Mouse (Mus musculus): ENCODE data around the gene Proser3.
A peak's percentile ranks its signal among the peaks of the same experiment; 100 is the strongest.

Proser3 gene

DNA sequence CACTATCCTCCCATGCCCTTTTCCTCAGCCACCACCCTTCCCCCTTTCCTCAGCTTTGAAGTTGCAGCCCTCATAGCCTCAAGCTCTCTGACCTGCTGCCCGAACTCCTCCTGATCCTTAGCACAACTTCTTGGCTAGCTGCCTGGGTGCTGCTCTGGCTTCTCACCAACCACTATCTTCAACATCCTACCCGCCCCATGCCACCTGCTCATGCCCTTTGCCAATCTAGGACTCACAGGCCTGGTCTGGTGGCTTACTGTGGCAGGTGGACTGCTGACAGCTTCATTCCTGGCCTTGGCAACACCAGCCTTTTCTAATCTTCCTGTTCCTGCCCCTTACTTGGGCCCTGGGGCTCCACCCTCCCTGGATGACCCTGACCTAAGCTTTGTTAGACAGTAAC lies 20.9 kb upstream of the Proser3 start:
- no peak for DNase-seq

DNA sequence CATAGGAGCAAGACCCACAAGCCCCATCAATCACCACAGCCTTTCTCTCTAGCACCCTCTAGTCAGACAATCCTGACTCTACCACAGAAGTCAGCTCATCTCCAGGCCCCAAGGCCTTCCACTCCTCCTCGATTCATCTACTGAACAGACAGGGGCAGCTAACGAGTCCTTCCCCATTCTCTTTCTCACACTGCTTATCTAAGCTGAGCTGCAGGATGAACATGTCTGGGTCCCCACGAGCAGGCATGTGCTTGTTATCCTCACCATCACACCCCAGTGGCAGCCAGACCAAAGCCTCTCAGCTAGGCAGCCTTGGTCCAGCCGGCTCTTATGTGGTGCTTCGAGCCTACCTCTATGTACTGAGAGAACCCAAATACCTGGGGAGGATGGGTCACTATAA lies 20.3 kb upstream of the Proser3 start:
- DNase-seq = no peak

DNA sequence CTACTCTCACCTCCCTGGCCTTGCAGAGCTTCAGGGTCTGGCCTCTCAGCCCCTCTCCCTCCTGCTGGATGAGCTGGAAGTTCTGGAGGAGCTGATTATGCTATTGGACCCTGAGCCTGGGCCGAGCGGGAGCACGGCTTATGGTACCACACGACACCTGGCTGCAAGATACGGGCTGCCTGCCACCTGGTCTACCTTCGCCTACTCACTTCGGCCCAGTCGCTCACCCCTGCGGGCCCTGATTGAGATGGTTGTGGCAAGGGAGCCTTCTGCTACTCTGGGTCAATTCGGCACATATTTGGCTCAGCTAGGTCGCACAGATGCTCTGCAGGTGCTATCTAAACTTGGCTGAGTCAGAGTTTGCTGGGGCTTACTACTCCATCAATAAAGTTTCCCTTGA lies 15.5 kb upstream of the Proser3 start:
- DNase-seq = no peak

DNA sequence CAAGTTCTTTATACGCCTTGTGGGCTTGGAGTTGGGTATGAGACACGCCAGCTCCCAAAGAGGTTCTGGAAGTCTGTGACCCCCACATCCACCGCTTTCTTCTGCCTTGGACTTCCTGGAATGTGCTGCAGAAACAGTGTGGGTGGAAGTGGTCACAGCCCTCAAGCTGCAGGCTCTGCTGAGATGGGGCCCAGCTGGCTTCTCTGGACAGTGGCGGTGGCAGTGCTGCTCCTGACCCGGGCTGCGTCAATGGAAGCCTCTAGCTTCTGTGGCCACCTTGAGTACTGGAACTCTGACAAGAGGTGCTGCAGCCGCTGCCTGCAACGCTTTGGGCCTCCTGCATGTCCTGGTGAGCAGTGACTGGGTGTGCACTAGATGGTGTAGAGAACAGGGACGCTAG lies 13.9 kb upstream of the Proser3 start:
- DNase-seq = no peak

DNA sequence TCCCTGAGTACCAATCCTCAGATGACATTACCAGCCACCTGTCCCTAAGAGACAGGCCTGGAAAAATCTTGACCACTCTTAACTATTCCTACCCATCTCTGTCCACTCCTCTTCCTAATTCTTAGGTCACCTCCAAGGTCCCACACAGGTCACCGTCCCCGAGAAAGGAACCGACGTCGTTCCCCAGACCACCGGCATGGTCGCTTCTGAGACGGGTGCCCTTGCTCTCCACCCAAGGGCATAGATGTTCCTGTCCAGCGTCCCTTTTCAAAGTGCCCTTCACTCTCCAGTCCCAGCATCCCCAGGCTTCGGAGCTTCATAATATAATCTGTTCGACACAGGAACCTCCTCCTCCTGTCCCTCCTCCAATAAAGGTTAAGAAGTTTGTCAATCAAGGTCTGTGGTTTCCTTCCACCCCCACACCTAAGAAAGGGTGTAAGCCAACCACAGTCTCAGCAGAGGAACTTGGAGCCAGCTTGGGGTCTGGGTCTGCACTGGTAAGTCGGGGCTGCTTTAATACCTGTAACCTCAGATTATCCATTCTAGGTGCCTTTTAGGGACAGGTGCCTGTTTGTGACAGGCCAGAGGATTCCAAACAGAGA lies 13.0 kb upstream of the Proser3 start, which contains the start of gene Igflr1:
TSS of gene Igflr1 (plus strand) at position 458 of the 602 bp plus-strand sequence.
- DNase-seq = no peak

DNA sequence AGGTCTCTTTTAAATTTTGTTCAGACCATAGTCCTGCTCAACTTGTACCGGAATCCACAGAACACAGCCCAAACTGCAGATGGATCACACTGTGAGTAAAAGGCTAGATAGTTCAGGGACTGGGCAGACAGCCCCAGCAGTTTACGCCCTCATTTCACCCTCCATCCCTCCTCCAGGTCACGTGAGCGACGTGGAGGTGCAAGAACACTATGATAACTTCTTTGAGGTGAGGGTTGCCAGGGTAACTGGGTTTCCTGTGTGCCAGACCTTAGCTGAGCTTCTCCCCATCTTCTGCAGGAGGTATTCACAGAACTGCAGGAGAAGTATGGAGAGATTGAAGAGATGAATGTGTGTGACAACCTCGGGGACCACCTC lies 11.8 kb upstream of the Proser3 start:
- no peak for DNase-seq

DNA sequence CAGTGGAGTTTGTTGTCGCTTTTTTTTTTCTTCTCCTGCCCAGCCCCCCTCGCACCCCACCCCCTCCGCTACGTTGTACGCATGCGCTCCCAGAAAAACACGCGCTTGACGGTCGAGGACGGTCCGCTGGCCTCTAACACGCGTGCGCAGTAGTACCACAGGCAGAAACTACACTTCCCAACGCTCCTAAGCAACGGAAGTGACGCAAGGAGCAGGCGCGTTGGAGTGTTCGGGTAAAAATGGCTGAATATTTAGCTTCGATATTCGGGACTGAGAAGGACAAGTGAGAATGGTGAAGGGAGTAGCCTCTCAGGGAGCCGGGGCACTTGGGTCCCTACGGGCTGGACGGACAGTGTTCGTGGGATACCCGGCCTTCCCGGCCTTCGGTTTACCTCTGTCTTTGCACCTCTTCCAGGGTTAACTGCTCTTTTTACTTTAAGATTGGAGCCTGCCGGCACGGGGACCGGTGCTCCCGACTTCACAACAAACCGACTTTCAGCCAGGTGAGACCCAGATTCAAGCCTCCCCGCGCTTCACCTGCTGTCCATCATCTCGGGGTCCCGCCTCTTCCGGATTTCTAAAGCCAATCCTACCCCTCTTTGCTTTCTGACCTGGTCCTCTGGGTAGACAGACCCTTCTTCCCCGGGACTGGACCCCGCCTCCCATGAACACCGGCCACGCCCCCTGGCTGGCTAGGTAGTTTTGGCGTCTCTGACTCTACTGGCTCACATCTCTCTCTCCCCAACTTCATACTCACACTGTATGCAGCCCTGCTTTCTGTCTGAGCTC lies 11.2 kb upstream of the Proser3 start, which contains the start of the genes U2af1l4, Gm49396 and Psenen:
TSS of gene U2af1l4 (plus strand) at position 185 of the 789 bp plus-strand sequence.
TSS of gene Gm49396 (plus strand) at position 228 of the 789 bp plus-strand sequence.
TSS of gene Psenen (minus strand) at position 511 of the 789 bp plus-strand sequence.
- DNase-seq = peak; percentile 98

DNA sequence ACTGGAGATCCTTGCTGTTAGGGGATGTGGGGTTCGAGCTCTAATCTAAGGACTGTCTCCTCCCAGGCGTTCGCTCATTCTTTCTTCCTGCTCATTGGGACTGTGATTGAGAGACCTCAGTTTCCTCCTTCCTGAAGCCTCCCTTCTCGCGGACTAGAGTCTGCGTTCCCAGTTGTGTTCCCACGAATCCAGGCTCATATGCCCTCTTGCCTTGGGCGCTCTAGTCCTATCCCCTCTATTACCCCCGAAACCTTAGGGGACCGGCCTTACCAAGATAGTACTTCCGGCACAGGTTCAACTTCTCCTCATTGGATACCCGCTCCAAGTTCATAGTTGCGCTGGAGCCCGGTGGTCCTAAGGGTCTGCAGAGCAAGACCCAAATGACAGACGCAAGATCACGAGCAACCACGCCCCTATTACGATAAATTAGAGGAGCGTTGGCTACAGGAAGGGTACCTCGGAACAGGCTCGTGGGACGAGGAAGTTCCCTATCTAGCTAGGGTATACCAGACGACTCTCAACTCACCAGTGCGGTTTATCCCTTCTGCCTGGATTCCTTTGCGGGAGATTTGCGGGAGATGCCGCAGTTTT lies 10.5 kb upstream of the Proser3 start:
- no peak for DNase-seq

DNA sequence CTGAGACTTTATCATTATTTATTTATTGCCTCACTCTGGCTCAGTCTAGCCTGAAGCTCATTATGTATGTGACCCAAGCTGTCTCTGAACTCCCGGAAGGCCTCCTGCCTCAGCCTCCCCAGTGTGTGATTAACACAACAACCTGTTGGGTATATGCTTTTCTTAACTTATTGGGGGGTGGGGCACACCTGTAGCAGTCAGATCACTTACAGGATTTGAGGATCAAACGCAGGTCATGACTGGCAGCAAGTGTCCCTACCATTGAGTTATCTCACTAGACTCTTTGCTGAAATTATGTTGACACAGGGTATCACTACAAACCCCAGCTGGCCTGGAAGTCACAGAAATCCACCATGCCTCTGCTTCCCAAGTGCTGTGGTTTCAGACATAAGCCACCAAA lies 8.2 kb upstream of the Proser3 start:
- no peak for DNase-seq

DNA sequence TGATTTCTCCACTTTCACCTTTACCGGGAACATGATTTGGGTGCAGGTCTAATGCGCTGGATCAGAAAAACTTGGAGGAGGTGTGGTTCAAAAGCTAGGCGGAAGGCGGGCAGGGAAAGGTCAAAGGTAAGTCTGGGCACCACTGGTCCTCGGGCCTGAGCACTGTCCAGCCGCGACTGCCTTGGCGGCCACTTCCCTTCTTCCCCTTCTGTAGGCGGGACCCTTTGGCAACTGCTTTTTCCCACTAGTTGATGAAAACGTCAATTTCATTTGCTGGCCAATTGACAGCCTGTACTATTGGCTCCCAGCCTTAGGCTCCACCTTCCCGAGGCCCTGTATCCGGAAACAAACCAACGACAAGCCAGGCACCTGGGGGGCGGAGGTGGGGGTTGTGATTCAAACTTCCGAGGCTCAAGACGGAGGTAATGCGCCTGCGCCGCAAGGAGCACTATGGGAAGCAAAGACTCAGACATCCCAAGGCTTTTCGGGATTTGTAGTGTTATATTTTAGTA lies 7.4 kb upstream of the Proser3 start, which contains the start of gene Lin37:
TSS of gene Lin37 (minus strand) at position 396 of the 512 bp plus-strand sequence.
- DNase-seq = peak; percentile 97

DNA sequence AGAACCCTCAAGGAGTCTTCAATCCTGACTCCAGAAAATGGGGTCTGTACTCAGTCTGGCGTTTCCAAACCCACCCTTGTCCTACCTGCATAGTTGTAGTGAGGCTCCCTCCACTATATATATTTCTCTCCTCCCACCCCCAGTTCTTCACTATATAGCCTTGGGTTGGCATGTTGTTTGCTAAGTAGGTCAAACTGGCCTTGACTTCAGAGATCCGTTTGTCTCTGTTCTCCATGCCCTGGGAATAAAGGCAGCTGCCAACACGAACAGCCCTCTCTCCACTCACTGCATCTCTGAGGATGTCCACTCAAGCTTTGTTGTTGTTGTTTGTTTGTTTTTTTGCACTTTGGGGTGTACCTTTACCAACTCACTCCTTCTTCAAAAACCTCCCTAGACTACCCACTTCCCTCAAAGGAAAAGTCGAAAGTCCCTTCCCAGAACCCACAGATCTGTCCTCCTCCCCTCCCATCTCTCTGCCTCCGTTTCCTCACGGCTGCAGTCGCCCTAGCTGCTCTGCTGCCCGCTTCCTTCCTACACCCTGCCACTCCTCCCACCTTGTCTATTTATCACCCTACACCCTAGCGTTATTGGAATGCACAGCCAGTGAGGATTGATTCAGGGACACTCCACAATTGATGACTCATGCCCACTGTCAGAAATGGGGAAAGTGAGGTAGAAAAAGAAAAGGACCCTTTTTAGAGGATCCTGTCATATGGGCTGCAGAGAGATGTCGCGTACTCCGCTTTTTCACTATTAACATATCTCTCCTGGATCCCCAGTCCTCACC lies 6.8 kb upstream of the Proser3 start:
- DNase-seq = no peak

DNA sequence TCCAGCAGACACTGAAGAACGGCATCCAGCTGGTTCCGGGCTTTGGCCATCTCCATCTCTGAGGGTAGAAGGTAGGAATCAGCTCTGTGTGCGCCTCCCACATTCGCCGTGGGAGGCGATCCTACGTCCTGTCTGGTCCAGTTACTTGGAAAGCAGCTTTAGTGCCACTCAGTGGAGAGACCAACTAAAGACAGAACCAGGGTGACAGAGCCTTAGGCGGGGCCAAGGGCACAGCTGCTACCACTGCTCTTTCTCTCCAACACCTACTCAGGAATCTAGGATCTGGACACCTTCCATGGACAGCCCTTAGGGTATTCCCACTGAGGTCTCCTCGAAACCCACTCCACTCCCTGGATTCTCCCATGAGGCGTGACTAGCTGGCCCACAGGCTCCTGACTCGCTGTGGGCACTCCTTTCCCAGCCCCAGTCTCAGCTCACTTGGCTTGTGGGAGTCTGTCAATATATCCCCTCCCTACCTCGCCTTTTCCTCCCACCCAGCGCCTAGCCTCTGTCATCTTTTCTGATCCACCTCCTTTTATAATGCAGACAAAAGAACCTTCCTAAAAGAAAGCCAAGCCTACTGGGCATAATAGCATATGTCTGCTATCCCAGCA lies 5.9 kb upstream of the Proser3 start:
- DNase-seq = no peak

DNA sequence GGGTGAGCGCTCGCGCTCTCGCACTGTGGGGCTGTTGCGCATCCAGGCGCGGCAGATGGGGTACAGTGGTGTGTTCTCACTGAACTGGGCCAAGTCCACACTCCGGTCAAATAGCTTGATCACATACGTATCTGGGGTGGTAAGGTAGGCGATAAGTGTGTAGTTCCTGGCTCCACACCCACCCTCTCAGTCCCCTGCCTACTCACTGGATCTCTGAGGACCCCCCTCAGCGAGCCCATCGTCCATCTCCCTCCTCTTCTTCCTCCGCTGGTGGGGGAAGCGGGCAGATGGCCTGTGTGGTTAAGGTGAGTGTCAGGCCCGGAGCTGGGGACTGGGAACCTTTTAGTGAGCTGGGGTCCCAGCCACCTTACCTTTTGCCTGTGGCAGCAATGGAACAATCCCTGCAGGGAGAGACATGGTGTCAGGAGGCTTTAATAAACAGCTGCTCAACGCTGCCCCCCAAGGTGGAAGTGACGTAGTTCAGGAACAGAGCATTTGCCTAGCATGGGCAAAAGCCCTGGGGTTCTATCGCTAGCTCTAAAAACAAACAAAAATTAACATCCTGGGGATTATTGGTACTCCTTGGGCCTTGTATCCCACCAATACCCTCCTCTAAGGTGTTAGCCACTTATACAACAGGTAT lies 4.9 kb upstream of the Proser3 start:
- DNase-seq = peak; percentile 35

DNA sequence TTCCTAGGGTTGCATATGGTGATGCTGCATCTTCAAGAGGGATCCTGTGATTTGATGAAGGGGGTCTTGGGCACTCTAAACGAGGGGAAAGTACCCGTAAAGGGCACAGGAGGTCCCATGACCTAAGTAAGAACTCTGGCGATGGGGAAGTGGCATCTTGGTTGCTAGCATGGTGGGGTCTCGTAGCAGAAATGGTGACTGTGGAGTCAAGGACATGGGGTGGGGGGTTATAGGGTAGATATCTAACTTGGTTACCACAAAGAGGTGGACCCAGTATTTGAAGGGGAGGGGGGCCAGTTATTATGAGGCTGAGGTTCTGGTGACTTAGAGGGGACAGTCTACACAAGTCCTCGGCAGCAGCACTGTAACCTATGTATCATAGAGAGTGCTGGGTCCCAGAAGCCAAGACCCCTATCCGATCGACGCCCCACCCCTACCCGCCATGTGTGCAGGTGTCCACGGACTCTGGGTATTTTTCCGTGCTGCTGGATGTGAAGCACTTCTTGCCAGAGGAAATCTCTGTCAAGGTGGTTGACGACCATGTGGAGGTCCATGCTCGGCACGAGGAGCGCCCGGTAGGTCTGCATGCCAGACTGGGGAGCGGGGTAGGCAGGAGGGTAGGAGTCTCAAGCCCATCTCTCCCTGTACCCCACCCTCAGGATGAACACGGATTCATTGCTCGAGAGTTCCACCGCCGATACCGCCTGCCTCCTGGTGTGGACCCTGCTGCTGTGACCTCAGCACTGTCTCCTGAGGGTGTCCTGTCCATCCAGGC lies 1.9 kb upstream of the Proser3 start:
- DNase-seq = no peak

DNA sequence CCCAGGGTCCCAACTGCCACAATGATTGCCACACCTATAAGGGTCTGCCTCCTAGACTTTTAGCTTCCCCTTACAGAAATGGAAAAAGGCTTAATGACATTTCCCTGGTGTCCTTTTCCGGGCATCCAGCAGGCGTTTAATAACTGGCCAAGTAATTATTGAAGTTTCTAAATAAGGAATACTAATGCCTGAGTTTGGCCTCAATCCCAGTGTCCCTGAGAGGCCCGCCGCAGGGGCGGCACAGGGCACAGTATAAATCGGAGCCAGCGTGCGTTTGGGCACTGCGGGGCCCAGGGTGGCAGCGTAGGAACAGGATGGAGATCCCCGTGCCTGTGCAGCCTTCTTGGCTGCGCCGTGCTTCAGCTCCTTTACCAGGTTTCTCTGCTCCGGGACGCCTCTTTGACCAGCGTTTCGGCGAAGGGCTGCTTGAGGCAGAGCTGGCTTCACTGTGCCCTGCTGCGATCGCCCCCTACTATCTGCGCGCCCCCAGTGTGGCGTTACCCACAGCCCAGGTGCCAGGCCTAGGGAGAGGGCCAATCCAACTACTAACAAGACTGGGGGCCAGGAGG lies 1.0 kb upstream of the Proser3 start:
- peak; percentile 24 for DNase-seq

DNA sequence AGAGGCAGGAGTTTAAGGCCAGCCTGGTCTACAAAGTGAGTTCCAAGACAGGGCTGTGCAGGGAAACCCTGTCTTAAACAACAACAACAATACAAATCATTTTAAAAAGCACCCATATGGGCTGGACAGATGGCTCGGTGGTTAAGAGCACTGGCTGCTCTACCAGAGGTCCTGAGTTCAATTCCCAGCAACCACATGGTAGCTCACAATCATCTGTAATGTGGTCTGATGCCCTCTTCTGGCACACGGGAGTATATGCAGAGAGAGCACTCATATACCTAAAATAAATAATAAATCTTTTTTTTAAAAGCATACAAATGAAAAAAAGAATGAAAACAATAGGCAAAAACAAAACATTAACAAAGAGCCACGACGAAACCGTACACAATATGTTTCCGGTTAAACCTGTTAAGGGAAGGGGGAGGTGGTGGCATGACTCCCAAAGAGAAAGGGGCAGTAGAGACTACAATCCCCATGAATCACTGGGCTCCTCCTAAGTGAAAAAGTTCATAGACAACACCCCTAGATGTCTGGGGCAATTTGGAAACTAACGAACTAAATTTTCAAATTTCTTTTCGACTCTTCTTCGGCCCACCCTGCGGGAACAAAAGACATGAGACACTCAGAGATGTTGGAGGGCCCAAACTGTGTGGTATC lies 526 bp downstream of the Proser3 start:
- DNase-seq = peak; percentile 81

DNA sequence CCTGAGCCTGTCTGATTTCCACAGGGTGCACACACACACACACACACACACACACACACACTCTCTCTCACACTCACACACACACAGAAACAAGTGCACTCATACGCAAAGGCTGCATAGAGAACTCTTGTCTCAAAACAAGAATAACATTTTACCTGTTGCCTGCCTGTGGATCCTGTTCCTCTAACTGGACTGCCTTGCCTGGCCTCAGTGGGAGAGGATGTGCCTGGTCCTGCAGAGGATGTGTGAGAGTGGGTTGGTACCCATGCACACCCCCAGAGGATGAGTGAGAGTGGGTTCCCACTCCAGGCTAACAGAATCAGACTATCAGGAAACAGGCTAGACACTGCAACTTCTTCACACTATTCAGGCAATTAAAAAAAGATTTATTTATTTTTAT lies 1.5 kb downstream of the Proser3 start:
- DNase-seq = no peak

DNA sequence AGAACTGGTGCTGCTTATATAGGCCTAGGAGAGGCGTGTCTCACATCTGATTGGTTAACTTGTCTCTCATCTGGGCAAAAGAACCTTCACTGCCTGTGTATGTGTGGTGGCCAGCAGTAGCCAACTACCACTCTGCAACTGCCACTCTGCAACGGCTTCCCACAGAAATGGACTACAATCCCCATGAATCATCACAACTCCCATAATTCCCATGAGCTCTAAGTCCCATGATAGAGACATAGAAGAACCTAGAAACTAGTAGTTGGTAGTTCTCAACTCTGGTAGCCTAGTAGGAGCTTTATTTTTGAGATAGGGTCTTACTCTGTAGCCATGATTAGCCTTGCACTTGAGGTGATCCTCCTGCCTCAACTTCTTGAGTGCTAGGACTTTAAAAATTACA lies 2.2 kb downstream of the Proser3 start:
- DNase-seq = no peak

DNA sequence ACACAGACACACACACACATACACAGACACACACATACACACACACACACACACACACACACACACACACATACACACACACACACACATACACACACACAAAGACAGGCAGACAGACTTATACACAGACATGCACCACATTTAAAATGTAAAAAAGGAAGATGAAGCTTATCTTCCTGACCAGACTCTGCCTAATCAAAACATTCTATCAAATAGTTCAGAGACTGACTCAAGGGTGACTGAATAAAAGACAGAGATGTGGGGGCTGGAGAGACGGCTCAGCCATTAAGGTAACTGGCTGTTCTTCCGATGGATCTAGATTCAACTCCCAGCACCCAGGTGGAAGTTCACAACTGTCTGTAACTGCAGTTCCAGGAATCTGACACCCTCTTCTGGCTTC lies 7.8 kb downstream of the Proser3 start:
- no peak for DNase-seq

DNA sequence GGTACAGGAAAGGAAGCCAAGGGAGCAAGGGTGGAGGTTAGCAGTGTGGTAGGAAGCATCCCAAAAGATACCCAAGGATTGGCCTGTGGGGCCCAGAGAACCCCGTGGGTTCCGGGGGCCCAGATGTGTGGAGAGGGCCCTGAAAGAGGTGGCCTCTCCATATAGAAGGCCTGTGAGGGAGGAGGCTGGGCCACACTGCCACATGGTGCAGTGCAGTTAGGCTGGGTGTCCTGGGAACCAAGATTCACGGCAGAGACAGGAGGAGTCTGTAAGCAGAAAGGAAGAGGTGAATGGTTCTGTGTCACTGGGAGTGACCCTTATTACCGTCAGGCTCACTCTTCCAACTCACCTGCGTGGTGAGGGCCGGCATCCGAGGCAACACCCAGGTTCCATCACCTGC lies 11.5 kb downstream of the Proser3 start:
- no peak for DNase-seq
